Mouse (Mus musculus): ENCODE results near the gene Sprr4. TPM values are rescaled to one million over a fixed set of nuclear protein-coding genes. Genes with fewer than 3 reads are reported as not detected.

Sprr4 gene
- polyA plus RNA-seq, 1 experiment from 2014 or later: not detected

DNA sequence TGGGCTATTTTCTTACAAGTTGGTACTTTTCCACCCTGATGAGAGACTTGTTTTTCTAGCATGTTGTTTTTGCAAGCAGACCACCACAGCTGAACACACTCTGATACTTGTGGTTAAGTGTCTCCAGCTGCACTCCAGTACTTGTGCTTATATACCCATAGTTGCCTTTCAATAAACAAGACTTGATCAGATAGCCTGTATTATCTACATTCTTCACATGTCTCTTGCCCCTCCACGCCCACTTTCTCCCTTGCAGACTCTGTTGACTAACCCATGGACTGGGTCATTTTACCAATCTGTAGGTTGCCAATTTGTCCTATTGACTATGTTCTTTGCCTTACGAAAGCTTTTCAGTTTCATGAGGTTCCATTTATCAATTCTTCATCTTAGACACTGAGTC is 30.2 kb downstream of the Sprr4 start:
- no peak overlapping the region for H3K4me3 ChIP-seq (ENCODE audit: low read length)
- no peak for ATAC-seq (ENCODE audit: low read depth)
- no peak overlapping the region for H3K4me2 ChIP-seq (ENCODE audit: low read depth, low read length)
- H3K9ac ChIP-seq (ENCODE audit: low read length): no peak overlapping the region
- H3K9me3 ChIP-seq (ENCODE audit: control insufficient read depth, low read length): no peaks in the 10 kb centered on the region
- H3K4me1 ChIP-seq (replicated peaks; ENCODE audit: control insufficient read depth, insufficient read depth, low read length): no peaks in the 10 kb centered on the region
- no peak overlapping the region for H3K27ac ChIP-seq (ENCODE audit: low read length)
- H3K36me3 ChIP-seq (ENCODE audit: control insufficient read depth, insufficient read depth, low read length): no peaks in the 10 kb centered on the region
- WGBS: 72% methylated on average over 2 of the region's 2 CpGs
- H3K27me3 ChIP-seq (ENCODE audit: control insufficient read depth, insufficient read depth, low read depth, low read length): no peaks in the 10 kb centered on the region

- Histone ChIP-seq H3K27me3 (ENCODE audit: control insufficient read depth, insufficient read depth, low read depth, low read length) (no peaks in the 10 kb centered on the region), H3K9me3 (ENCODE audit: control insufficient read depth, low read length) (no peaks in the 10 kb centered on the region), H3K27ac (ENCODE audit: low read length) (no peak overlapping the region), H3K4me1 (replicated peaks; ENCODE audit: control insufficient read depth, insufficient read depth, low read length) (no peaks in the 10 kb centered on the region), H3K4me3 (ENCODE audit: low read length) (no peak overlapping the region), H3K4me2 (ENCODE audit: low read depth, low read length) (no peak overlapping the region), H3K9ac (ENCODE audit: low read length) (no peak overlapping the region), H3K36me3 (ENCODE audit: control insufficient read depth, insufficient read depth, low read length) (no peaks in the 10 kb centered on the region)
- no peak for ATAC-seq (ENCODE audit: low read depth)
Measured at GRCm38 (mm10) chr3:92467424-92467823, 32.9 kb downstream of the Sprr4 start.

DNA sequence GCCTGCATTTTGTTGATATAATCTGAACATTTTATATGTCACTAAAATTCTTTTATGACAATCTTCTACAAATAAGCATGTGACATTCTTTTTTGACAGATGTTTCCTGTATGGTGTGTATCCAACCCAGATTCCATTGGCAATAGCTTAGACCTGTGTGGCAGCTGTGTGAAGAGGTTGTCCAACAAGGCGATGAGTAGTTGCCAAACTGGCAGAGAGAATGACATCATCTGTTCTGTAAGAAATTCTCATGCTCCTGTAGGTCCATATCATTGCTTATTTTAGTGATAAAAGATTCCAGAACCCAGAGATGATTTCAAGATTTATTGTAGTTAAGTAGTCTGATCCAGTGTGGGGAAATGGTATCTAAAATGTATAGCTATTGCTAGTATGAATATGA is 33.7 kb downstream of the Sprr4 start:
- no peak for ATAC-seq (ENCODE audit: low read depth)
- no peak overlapping the region for H3K9ac ChIP-seq (ENCODE audit: low read length)
- H3K4me2 ChIP-seq (ENCODE audit: low read depth, low read length): no peak overlapping the region
- H3K27ac ChIP-seq (ENCODE audit: low read length): no peak overlapping the region
- H3K4me1 ChIP-seq (replicated peaks; ENCODE audit: control insufficient read depth, insufficient read depth, low read length): no peaks in the 10 kb centered on the region
- H3K4me3 ChIP-seq (ENCODE audit: low read length): no peak overlapping the region
- H3K9me3 ChIP-seq (ENCODE audit: control insufficient read depth, low read length): no peaks in the 10 kb centered on the region
- H3K36me3 ChIP-seq (ENCODE audit: control insufficient read depth, insufficient read depth, low read length): no peaks in the 10 kb centered on the region
- WGBS: 68% methylated on average over 1 of the region's 1 CpGs
- no peaks in the 10 kb centered on the region for H3K27me3 ChIP-seq (ENCODE audit: control insufficient read depth, insufficient read depth, low read depth, low read length)

- Histone ChIP-seq H3K27ac (ENCODE audit: low read length) (no peak within 1 kb of the TSS), H3K36me3 (ENCODE audit: control insufficient read depth, insufficient read depth, low read length) (no peaks in the 10 kb centered on the region), H3K9me3 (ENCODE audit: control insufficient read depth, low read length) (no peaks in the 10 kb centered on the region), H3K4me2 (ENCODE audit: low read depth, low read length) (no peak within 1 kb of the TSS), H3K4me3 (ENCODE audit: low read length) (no peak within 1 kb of the TSS), H3K4me1 (replicated peaks; ENCODE audit: control insufficient read depth, insufficient read depth, low read length) (no peaks in the 10 kb centered on the region), H3K9ac (ENCODE audit: low read length) (no peak within 1 kb of the TSS), H3K27me3 (ENCODE audit: control insufficient read depth, insufficient read depth, low read depth, low read length) (no peaks in the 10 kb centered on the region)
- 56% methylated on average over 2 of the region's 2 CpGs for WGBS
- no peak for ATAC-seq (ENCODE audit: low read depth)
Measured at GRCm38 (mm10) chr3:92458620-92459019, 41.7 kb downstream of the Sprr4 start, which contains the start of gene Sprr3. Sprr3 (minus strand) TSS chr3:92458720.

DNA sequence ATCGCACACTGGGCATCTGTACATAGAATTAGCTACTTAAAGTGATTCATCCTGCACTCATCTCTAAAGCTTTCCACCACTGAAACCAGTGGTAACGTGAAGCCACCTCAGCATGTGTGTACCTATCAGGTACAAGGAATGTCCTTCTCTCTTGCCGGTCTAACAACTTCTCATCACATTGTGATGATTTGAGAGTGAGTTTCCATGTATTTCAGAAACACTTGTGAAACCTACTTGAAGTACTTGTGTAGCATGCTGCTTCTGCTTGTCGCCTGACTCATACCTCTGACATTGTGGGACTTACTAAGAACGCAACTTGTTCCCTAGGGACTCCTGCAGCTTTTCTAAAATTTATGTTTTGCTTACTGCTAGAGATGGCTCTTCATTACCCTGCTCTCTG is 45.1 kb downstream of the Sprr4 start:
- no peaks in the 10 kb centered on the region for H3K36me3 ChIP-seq (ENCODE audit: control insufficient read depth, insufficient read depth, low read length)
- no peak overlapping the region for H3K9ac ChIP-seq (ENCODE audit: low read length)
- no peaks in the 10 kb centered on the region for H3K27me3 ChIP-seq (ENCODE audit: control insufficient read depth, insufficient read depth, low read depth, low read length)
- H3K4me1 ChIP-seq (replicated peaks; ENCODE audit: control insufficient read depth, insufficient read depth, low read length): no peaks in the 10 kb centered on the region
- no peak overlapping the region for H3K4me3 ChIP-seq (ENCODE audit: low read length)
- no peak for ATAC-seq (ENCODE audit: low read depth)
- H3K27ac ChIP-seq (ENCODE audit: low read length): no peak overlapping the region
- 62% methylated on average over 5 of the region's 5 CpGs for WGBS
- H3K4me2 ChIP-seq (ENCODE audit: low read depth, low read length): no peak overlapping the region
- H3K9me3 ChIP-seq (ENCODE audit: control insufficient read depth, low read length): no peaks in the 10 kb centered on the region

Other genes with a start within 250 kb of the Sprr4 start
- 0.34 and 0.84 TPM in 2 replicates for gene Sprr2a3, start 215.1 kb downstream of the Sprr4 start, polyA plus RNA-seq (2015; fragmentation: Nextera tagmentation; extraction: Ambion mirVana)
- not detected in 2 replicates for gene Sprr2b, start 183.9 kb downstream of the Sprr4 start, polyA plus RNA-seq (2015; fragmentation: Nextera tagmentation; extraction: Ambion mirVana)
- gene Sprr2d, start 161.4 kb downstream of the Sprr4 start, polyA plus RNA-seq (2015; fragmentation: Nextera tagmentation; extraction: Ambion mirVana): not detected in 2 replicates
- not detected in 2 replicates for gene Sprr2e, start 148.3 kb downstream of the Sprr4 start, polyA plus RNA-seq (2015; fragmentation: Nextera tagmentation; extraction: Ambion mirVana)
- gene Sprr2f, start 135.3 kb downstream of the Sprr4 start, polyA plus RNA-seq (2015; fragmentation: Nextera tagmentation; extraction: Ambion mirVana): not detected in 2 replicates
- gene Sprr2h, start 114.8 kb downstream of the Sprr4 start, polyA plus RNA-seq (2015; fragmentation: Nextera tagmentation; extraction: Ambion mirVana): not detected in 2 replicates
- not detected in 2 replicates for gene Sprr2i, start 92.5 kb downstream of the Sprr4 start, polyA plus RNA-seq (2015; fragmentation: Nextera tagmentation; extraction: Ambion mirVana)
- gene Sprr2j-ps, start 82.4 kb downstream of the Sprr4 start, polyA plus RNA-seq (2015; fragmentation: Nextera tagmentation; extraction: Ambion mirVana): not detected in 2 replicates
- 7.8 and 10.3 TPM in 2 replicates for gene Gm9774, start 71.1 kb downstream of the Sprr4 start, polyA plus RNA-seq (2015; fragmentation: Nextera tagmentation; extraction: Ambion mirVana)
- gene Sprr2k, start 67.9 kb downstream of the Sprr4 start, polyA plus RNA-seq (2015; fragmentation: Nextera tagmentation; extraction: Ambion mirVana): not detected in 2 replicates
- gene Sprr1b, start 61.7 kb downstream of the Sprr4 start, polyA plus RNA-seq (2015; fragmentation: Nextera tagmentation; extraction: Ambion mirVana): 0.79 TPM in 1 of 2 replicates, not detected in the other
- gene Sprr3, start 41.8 kb downstream of the Sprr4 start, polyA plus RNA-seq (2015; fragmentation: Nextera tagmentation; extraction: Ambion mirVana): not detected in 2 replicates
- gene Sprr1a, start 14.6 kb downstream of the Sprr4 start, polyA plus RNA-seq (2015; fragmentation: Nextera tagmentation; extraction: Ambion mirVana): 0.97 and 2.8 TPM in 2 replicates
- gene 2310046K23Rik, start 34.0 kb upstream of the Sprr4 start, polyA plus RNA-seq (2015; fragmentation: Nextera tagmentation; extraction: Ambion mirVana): not detected in 2 replicates
- gene Ivl, start 73.2 kb upstream of the Sprr4 start, polyA plus RNA-seq (2015; fragmentation: Nextera tagmentation; extraction: Ambion mirVana): 0.64 TPM in 1 of 2 replicates, not detected in the other
- gene Smcp, start 88.5 kb upstream of the Sprr4 start, polyA plus RNA-seq (2015; fragmentation: Nextera tagmentation; extraction: Ambion mirVana): not detected in 2 replicates
- gene 2210017I01Rik, start 107.0 kb upstream of the Sprr4 start, polyA plus RNA-seq (2015; fragmentation: Nextera tagmentation; extraction: Ambion mirVana): not detected in 2 replicates
- not detected in 2 replicates for gene Lce6a, start 121.2 kb upstream of the Sprr4 start, polyA plus RNA-seq (2015; fragmentation: Nextera tagmentation; extraction: Ambion mirVana)
- 0.31 TPM in 1 of 2 replicates, not detected in the other for gene Lce1a1, start 147.8 kb upstream of the Sprr4 start, polyA plus RNA-seq (2015; fragmentation: Nextera tagmentation; extraction: Ambion mirVana)
- not detected in 2 replicates for gene Lce1b, start 156.4 kb upstream of the Sprr4 start, polyA plus RNA-seq (2015; fragmentation: Nextera tagmentation; extraction: Ambion mirVana)
- gene Lce1a2, start 169.8 kb upstream of the Sprr4 start, polyA plus RNA-seq (2015; fragmentation: Nextera tagmentation; extraction: Ambion mirVana): not detected in 2 replicates
- gene Lce1c, start 178.8 kb upstream of the Sprr4 start, polyA plus RNA-seq (2015; fragmentation: Nextera tagmentation; extraction: Ambion mirVana): not detected in 2 replicates
- not detected in 2 replicates for gene Lce1d, start 186.7 kb upstream of the Sprr4 start, polyA plus RNA-seq (2015; fragmentation: Nextera tagmentation; extraction: Ambion mirVana)
- not detected in 2 replicates for gene Lce1e, start 208.6 kb upstream of the Sprr4 start, polyA plus RNA-seq (2015; fragmentation: Nextera tagmentation; extraction: Ambion mirVana)
- not detected in 2 replicates for gene Lce1f, start 219.9 kb upstream of the Sprr4 start, polyA plus RNA-seq (2015; fragmentation: Nextera tagmentation; extraction: Ambion mirVana)
- not detected in 2 replicates for gene Gm38119, start 238.6 kb upstream of the Sprr4 start, polyA plus RNA-seq (2015; fragmentation: Nextera tagmentation; extraction: Ambion mirVana)

All from lung, embryonic 16.5 days (tissue).